Mouse (Mus musculus): ENCODE data around the gene Rin2. TPM values are rescaled to one million over a fixed set of nuclear protein-coding genes. Genes with fewer than 3 reads are reported as not detected.
A peak's percentile ranks its signal among the peaks of the same experiment; 100 is the strongest.

The Rin2 gene
- 14.8 and 16.8 TPM in 2 replicates for polyA plus RNA-seq (2016; fragmentation: Nextera tagmentation; extraction: Ambion mirVana)

DNA sequence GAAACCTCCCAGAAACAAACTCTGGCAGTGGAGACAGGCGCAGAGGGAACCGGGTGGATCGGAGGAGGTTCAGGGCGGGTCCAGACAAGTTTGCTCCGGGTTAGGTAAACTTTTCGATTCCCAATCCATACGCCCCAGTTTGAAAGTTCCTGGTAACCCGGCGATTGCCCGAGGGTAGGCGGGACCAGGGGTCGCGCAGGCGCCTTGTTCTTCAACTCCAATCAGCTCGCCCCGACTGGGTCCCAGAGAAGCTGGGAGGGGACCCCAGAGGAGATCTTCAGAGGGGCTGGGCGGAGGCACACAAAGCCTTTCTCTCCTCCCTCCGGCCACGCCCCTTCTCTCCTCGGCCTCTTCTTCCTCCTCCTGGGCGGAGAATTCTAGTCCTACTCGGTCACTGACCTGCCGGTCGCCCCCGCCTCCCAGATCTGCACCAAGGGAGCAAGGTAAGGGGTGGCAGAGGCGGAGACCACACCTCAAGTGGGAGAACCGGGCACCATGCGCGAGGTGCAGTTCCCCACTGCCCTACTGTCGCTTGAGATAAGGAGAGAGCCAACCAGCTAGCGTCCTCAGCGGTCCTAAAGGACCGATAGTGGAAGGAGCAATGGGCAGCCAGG is at the start of gene Rin2:
Rin2 (plus strand) TSS at position 74 of the 614 bp plus-strand sequence.
- H3K9me3 ChIP-seq = 0 out of 2 replicates have a peak, but pooled peaks cover 3% of the 10 kb centered on the region
- H3K4me1 ChIP-seq = peaks cover 22% of the 10 kb centered on the region
- H3K27me3 ChIP-seq = peaks cover 18% of the 10 kb centered on the region
- WGBS = under 1% methylated on average over 33 of the region's 33 CpGs
- peak; percentile 87 for ATAC-seq (ENCODE audit: low FRiP score, low read depth)
- peak within 1 kb of the TSS; percentile 59 for H3K9ac ChIP-seq (replicated peaks)
- H3K4me2 ChIP-seq (replicated peaks) = peak within 1 kb of the TSS; percentile 77
- peak within 1 kb of the TSS; percentile 20; the same call in 1 of the 2 replicates for H3K27ac ChIP-seq (replicated peaks)
- peak within 1 kb of the TSS; percentile 61 for H3K4me3 ChIP-seq
- H3K36me3 ChIP-seq = no peaks in the 10 kb centered on the region

DNA sequence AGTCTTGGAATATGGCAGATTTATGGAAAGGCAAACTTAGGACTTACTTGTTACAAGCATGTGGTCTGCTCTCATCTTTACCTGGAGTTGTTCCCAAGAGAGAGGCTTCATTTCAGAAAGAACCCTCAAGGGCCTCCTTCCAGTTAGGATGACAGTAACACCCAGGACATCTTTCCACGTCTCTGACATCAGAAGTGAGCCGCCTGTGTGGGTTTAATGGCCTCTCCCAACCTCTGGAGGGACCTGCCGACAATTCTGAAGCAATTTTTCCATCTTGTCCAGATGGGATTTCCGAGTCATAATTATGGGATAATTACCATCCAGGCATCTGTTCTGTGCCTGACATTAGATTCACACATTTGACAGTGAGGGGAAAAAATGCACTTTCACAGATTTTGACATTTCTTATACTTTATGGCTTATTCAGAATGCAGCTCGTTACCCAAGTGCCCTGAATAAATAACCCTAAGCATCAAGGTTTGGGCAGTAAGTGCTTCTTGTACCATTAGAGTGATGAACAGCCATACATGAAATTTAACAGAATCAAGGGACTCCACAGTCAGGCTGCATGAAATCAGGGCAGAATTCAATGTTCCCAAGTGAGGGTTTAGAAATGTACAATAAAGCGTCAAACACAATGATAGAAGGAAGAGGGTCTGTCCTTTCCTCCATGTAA is 43.8 kb upstream of the Rin2 start:
- Histone ChIP-seq H3K4me3 (no peak overlapping the region), H3K9me3 (no peaks in the 10 kb centered on the region), H3K9ac (replicated peaks) (no peak overlapping the region), H3K4me1 (peaks cover 7% of the 10 kb centered on the region; the same call in 1 of the 2 replicates), H3K4me2 (replicated peaks) (no peak overlapping the region), H3K27me3 (no peaks in the 10 kb centered on the region), H3K27ac (replicated peaks) (no peak overlapping the region), H3K36me3 (no peaks in the 10 kb centered on the region)
- no peak for ATAC-seq (ENCODE audit: low FRiP score, low read depth)
- WGBS = 85% methylated on average over 6 of the region's 6 CpGs

DNA sequence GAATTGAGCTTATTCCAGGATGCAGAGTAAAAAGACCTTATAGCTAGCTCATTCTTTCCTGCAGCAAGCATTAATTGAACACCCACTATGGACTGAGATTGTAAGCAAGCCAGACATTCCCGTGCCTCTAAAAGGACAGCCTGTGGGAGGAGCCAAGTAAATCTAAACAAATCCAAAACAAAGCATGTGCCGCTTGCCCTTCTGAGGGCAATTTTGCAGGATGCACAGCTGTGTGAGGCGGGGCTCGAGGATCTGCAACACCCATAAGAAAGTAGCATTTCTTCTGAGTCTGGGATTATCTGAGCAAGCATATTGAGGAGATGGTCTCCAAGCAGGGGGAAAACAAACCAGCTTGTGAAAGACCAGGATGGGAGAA is 43.2 kb upstream of the Rin2 start:
- Histone ChIP-seq H3K4me2 (replicated peaks) (no peak overlapping the region), H3K36me3 (no peaks in the 10 kb centered on the region), H3K4me3 (no peak overlapping the region), H3K9ac (replicated peaks) (no peak overlapping the region), H3K9me3 (no peaks in the 10 kb centered on the region), H3K4me1 (peaks cover 7% of the 10 kb centered on the region; the same call in 1 of the 2 replicates), H3K27me3 (no peaks in the 10 kb centered on the region), H3K27ac (replicated peaks) (no peak overlapping the region)
- 51% methylated on average over 4 of the region's 4 CpGs for WGBS
- no peak for ATAC-seq (ENCODE audit: low FRiP score, low read depth)

DNA sequence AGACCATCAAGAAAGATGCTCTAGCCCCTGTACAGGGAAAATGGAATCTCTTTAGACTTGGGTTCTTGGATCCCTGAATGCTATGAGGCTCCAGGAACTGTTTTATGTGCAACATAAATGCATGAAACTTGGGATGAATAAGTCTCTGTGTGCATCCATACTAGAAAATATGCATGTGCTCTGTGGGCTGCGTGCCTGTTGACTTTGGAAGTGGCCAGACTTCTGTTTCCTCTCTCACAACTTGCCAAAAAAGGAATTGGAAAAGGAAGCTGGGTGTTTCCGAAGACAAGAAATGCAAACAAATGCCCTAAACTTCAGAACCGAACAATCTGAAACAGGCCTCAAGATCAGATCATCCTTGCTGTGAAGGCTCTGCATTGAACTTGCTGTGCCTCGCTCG is 41.2 kb upstream of the Rin2 start:
- WGBS = 68% methylated on average over 5 of the region's 5 CpGs
- H3K4me3 ChIP-seq = no peak overlapping the region
- no peak for ATAC-seq (ENCODE audit: low FRiP score, low read depth)

DNA sequence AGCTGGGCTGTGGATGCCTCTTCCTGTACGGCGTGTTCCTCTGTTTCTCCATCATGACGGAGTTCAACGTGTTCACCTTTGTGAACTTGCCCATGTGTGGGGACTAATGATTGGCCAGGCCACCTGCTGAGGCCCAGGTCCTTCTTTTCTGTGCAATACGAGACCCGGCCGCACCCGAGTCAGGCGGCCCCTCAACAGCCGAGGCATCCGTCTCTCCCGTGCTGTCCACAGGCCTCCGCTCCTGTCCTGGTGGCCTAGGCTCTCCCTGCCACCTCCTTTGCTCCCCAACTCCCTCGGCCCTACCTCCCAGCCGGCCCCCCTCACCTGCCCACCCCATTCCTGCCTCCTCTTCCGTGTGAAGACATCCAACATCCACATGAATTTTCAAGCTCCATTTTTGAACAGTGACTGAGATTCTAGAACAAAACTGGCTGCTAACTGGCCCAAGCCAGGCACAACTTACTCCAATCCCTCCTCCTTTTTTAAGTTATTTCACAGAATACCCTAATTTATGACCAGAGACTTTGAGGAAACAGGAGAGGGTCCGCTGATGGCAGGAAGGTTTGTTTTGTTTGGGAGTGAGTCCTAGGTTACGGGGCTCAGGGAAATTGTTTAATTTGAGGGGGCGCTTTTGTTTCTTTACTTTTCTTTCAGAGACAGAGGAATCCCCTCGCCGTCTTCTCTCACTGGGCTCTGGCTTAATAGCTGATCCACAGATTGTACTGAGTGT is 34.6 kb upstream of the Rin2 start:
- H3K4me1 ChIP-seq = no peaks in the 10 kb centered on the region
- no peak overlapping the region for H3K4me2 ChIP-seq (replicated peaks)
- 83% methylated on average over 21 of the region's 21 CpGs for WGBS
- H3K9me3 ChIP-seq = no peaks in the 10 kb centered on the region
- no peaks in the 10 kb centered on the region for H3K27me3 ChIP-seq
- ATAC-seq (ENCODE audit: low FRiP score, low read depth) = no peak
- H3K9ac ChIP-seq (replicated peaks) = no peak overlapping the region
- H3K4me3 ChIP-seq = no peak overlapping the region
- H3K27ac ChIP-seq (replicated peaks) = no peak overlapping the region
- H3K36me3 ChIP-seq = no peaks in the 10 kb centered on the region

More for the DNA sequence above, 41.2 kb upstream of the Rin2 start:
- Histone ChIP-seq H3K4me1 (peaks cover 7% of the 10 kb centered on the region; the same call in 1 of the 2 replicates), H3K27me3 (no peaks in the 10 kb centered on the region), H3K9me3 (no peaks in the 10 kb centered on the region), H3K4me2 (replicated peaks) (no peak overlapping the region), H3K36me3 (no peaks in the 10 kb centered on the region), H3K9ac (replicated peaks) (no peak overlapping the region), H3K27ac (replicated peaks) (no peak overlapping the region)

DNA sequence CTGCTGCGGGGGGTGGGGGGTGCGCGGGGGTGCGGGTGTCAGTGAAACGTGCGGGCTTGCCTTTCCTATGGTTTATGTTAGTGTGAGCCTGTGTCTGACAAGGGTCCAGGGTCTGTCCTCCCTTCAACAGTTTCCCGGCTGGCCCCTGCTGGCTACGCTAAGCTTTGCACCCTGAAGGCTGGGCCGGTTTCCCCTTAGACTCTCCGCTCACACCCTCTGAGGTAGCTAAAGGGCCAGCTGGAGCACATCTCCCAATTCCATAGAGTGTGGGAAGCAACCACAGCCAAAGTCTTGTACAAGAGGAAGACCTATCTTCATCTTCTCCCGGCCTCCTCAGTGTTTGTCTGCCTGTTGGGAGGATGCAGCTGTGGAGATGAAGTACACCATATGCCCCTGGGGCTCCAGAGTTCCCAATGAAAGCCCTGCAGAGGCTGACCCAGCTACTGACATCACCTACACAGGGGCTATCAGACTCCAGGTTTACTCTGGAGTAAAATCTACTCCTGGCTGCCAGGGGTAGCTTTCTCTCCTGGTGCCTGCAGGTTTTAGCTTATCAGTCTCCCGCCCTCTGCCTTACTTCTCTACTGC is 19.5 kb upstream of the Rin2 start:
- H3K9ac ChIP-seq (replicated peaks) = no peak overlapping the region
- H3K27ac ChIP-seq (replicated peaks) = no peak overlapping the region
- no peak overlapping the region for H3K4me2 ChIP-seq (replicated peaks)
- H3K4me3 ChIP-seq = no peak overlapping the region
- ATAC-seq (ENCODE audit: low FRiP score, low read depth) = peak; percentile 60; the same call in 1 of the 2 replicates
- no peaks in the 10 kb centered on the region for H3K4me1 ChIP-seq
- no peaks in the 10 kb centered on the region for H3K36me3 ChIP-seq
- no peaks in the 10 kb centered on the region for H3K9me3 ChIP-seq
- H3K27me3 ChIP-seq = no peaks in the 10 kb centered on the region
- WGBS = 30% methylated on average over 12 of the region's 12 CpGs

DNA sequence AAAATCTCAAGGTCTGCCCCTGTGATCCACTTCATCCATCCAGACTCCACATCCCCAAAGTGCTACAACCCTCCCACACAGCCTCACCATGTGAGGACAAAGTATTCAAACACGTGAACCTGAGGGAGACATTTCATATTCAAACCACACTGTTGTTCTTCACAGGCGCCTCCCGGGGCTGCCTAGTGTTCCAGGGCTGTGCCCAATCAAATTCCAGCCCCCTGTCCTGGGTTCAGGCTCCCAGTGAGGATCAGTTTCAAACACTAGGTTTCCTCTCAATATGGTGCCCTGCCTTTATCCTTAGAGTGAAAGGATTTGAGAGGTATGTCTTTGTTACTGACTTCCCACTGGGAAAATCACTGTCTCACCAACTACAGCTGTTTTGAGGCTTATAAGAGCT is 18.9 kb upstream of the Rin2 start:
- Histone ChIP-seq H3K36me3 (no peaks in the 10 kb centered on the region), H3K4me1 (no peaks in the 10 kb centered on the region), H3K4me3 (no peak overlapping the region), H3K27ac (replicated peaks) (no peak overlapping the region), H3K9me3 (no peaks in the 10 kb centered on the region), H3K27me3 (no peaks in the 10 kb centered on the region), H3K4me2 (replicated peaks) (no peak overlapping the region), H3K9ac (replicated peaks) (no peak overlapping the region)
- no peak for ATAC-seq (ENCODE audit: low FRiP score, low read depth)
- WGBS = 32% methylated on average over 3 of the region's 3 CpGs

DNA sequence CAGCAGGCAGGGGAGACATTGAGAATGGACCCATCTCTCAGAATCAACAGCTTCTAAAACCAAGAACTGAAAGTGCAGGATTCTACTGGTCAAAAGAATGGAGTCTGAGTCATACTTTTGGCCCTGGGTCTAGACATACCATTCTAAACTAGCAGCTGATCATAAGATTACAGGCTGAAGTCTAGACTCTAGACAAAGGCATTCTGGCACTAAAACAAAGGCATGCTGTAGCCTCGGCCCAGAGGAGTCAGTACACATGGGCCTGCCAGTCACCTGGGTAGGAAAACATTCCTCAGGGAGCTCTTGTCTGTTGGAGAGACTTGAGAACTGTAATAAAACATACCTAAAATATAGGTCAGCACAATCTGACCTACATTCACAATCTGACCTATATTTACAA is 18.3 kb upstream of the Rin2 start:
- WGBS = 74% methylated on average over 1 of the region's 1 CpGs
- ATAC-seq (ENCODE audit: low FRiP score, low read depth) = no peak

DNA sequence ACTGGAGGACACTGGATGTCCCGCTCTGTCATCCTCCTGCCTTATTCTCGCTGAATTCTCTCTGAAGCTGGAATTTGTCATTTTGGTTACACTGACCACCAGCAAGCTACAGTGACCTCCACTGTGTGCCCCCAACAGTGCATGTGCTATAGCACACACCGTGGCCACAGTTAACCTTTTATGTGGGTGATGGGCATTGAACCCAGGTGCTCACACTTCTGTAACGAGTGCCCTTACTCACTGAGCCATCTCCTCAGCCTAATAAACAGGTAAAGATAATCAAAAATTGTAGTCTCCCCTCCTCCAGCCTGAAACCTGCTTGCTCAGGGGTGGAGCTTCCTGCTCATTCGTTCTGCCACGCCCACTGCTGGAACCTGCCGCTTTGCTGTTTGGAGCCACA is 13.8 kb upstream of the Rin2 start:
- 75% methylated on average over 6 of the region's 7 CpGs for WGBS

More for the DNA sequence above, 18.3 kb upstream of the Rin2 start:
- H3K4me2 ChIP-seq (replicated peaks) = no peak overlapping the region
- no peaks in the 10 kb centered on the region for H3K4me1 ChIP-seq
- no peak overlapping the region for H3K4me3 ChIP-seq
- H3K9ac ChIP-seq (replicated peaks) = no peak overlapping the region
- no peaks in the 10 kb centered on the region for H3K36me3 ChIP-seq
- H3K9me3 ChIP-seq = no peaks in the 10 kb centered on the region
- H3K27ac ChIP-seq (replicated peaks) = no peak overlapping the region
- no peaks in the 10 kb centered on the region for H3K27me3 ChIP-seq

DNA sequence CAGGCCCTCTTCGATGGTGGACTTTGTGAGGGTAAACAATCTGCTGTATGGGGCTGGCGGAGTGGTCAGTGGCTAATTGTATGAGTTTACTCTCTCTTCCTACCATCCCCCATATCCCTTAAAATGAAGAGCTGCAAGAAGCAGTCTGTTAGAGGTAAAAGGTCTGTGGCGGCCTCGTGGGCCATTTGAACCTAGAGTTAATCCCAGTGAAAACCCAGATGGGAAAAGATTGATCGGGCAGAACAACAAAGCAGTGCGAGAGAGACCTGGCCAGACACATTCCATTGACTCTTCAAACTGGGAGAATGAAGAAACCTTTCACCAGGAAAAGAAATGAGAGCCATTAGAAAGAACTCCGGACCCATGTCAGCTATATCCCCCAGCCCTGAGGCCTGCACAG is 11.1 kb upstream of the Rin2 start:
- Histone ChIP-seq H3K9ac (replicated peaks) (no peak overlapping the region), H3K4me1 (no peaks in the 10 kb centered on the region), H3K27ac (replicated peaks) (no peak overlapping the region), H3K4me2 (replicated peaks) (no peak overlapping the region), H3K27me3 (no peaks in the 10 kb centered on the region), H3K4me3 (no peak overlapping the region), H3K36me3 (no peaks in the 10 kb centered on the region), H3K9me3 (no peaks in the 10 kb centered on the region)
- no peak for ATAC-seq (ENCODE audit: low FRiP score, low read depth)
- 80% methylated on average over 7 of the region's 7 CpGs for WGBS

More for the DNA sequence above, 13.8 kb upstream of the Rin2 start:
- Histone ChIP-seq H3K9me3 (no peaks in the 10 kb centered on the region), H3K4me3 (no peak overlapping the region), H3K27me3 (no peaks in the 10 kb centered on the region), H3K36me3 (no peaks in the 10 kb centered on the region), H3K27ac (replicated peaks) (no peak overlapping the region), H3K9ac (replicated peaks) (no peak overlapping the region), H3K4me2 (replicated peaks) (no peak overlapping the region), H3K4me1 (no peaks in the 10 kb centered on the region)
- ATAC-seq (ENCODE audit: low FRiP score, low read depth) = no peak

DNA sequence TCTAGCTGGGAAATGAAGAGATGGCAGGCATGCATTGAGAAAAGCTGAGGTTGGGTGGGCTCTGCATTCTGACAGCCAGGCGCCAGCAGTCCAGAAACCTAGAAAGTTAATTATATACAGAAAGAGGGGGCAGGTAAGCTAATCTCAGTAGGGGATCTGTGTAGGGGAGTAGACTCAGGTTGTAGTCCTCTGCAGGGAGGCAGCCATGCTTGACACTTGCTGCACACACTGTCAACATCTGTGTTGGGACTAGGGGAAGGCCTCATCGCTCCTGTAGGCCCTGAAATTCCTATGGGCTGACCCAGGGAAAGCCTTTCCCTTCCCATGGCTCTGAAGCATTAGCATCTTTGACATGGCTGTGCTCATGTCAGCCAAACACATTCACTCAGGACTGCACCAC is 10.7 kb upstream of the Rin2 start:
- ATAC-seq (ENCODE audit: low FRiP score, low read depth) = no peak
- Histone ChIP-seq H3K27me3 (no peaks in the 10 kb centered on the region), H3K9me3 (no peaks in the 10 kb centered on the region), H3K27ac (replicated peaks) (no peak overlapping the region), H3K4me3 (no peak overlapping the region), H3K36me3 (no peaks in the 10 kb centered on the region), H3K9ac (replicated peaks) (no peak overlapping the region), H3K4me2 (replicated peaks) (no peak overlapping the region), H3K4me1 (no peaks in the 10 kb centered on the region)
- 91% methylated on average over 2 of the region's 2 CpGs for WGBS

DNA sequence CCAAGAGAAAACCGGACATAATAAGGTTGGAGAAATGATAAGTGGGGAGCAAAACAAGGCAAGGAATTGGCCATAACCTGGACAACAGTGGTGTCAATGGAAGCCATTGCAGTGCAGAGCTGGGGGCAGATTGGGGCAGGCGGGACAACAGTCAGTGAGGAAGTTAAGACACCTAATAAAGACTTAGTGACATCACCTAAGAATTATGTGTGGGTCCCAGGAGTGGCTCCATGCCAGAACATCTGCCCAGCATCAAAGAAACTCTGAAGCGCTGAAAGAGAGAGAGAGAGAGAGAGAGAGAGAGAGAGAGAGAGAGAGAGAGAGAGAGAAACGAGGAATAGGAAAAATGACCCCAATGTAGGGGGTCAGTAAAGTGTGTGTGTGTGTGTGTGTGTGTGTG is 6.9 kb upstream of the Rin2 start:
- H3K4me1 ChIP-seq = no peaks in the 10 kb centered on the region
- H3K4me3 ChIP-seq = no peak overlapping the region
- no peak for ATAC-seq (ENCODE audit: low FRiP score, low read depth)
- no peak overlapping the region for H3K27ac ChIP-seq (replicated peaks)
- no peak overlapping the region for H3K9ac ChIP-seq (replicated peaks)
- H3K9me3 ChIP-seq = no peaks in the 10 kb centered on the region
- H3K27me3 ChIP-seq = 0 out of 2 replicates have a peak, but pooled peaks cover 3% of the 10 kb centered on the region
- no peaks in the 10 kb centered on the region for H3K36me3 ChIP-seq
- WGBS = 79% methylated on average over 3 of the region's 4 CpGs
- no peak overlapping the region for H3K4me2 ChIP-seq (replicated peaks)
